Mouse (Mus musculus) right cerebral cortex, adult 2 months (tissue): ENCODE measurements around the gene Ficd.
"Not testable (repeated sequence)": the region's sequence is repeated elsewhere in the genome, so short reads cannot be mapped to it uniquely, and the experiment has no call there.

Source experiments
- DNase-seq, 2 experiments: peaks; one replicate each; pipeline ENCODE4 v3.0.0; 2021 to 2022; ENCODE audit warnings: low spot score in 2 of 2

Gene Ficd

DNA sequence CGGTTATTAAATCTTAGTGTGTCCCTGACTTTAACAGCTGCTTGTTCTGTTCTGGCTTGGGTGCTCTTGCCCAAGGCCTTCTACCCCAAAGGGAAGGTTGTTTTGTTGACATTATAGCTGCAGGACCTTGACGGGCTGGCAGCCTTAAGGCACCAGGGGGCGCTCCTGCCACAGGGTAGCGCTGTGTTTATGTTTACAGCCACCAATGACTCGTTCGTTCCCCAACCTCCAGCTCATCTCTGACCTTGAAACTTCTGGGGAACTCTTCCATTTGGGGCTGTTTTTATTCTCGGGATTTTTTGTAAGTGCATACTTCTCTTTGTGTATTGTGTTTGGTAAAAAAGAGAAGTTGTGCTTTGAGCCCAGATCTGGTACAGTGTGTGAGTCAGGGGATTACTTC lies 38.1 kb downstream of the Ficd start:
- DNase-seq = peak; percentile 91

DNA sequence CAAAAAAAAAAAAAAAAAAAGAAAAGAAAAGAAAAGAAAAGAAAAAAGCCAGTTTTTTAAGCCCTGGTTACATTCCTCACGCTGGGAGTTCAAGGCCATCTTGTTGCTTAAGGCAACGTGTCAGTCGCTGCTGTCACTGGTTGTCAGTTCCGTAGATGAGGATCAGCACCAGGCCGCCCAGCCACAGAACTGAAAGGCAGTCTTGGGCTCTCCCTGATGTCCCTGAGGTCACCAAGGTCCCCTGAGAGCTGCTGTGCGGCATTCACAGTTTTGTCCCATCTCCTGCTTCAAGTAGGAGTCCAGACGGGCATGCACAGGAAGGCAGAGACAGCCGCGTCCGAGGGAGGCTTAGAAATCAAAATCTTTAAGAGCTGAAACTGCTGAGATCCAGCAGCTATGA lies 40.0 kb downstream of the Ficd start:
- DNase-seq = no peak

DNA sequence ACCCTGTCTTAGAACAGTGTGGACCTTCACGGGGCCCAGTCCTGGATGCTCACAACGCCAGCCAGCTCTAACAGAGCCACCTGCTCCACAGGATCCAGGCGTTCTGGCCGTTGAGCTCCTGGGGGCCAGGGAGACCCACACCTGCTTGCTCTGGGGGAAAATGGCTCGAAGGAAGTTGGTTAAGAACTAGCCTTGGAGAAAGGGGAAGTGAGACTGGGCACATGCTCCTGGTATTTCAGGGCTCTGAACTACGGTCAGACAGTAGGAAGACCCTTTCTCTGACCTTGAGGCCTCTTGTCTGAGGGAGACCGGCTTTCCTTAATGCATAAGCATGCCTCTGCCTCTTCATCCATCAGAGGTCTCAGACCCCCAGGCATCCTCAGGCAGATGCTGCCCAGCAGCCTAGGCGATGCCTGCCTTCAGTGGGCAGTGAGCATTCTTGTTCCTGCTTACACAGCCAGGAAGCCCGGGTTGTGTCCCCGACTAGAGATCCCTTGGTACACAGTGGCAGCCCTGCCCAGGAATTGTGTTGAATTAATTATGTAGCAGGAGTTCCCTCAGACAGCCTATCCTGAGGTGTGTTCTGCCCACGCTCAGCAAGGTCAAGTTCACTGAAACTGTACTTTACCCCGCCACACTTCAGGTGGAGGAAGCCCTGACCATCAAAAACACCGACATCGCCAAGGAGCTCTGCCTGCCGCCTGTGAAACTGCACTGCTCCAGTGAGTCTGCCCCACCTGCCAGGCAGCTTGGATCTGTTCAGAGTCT lies 40.7 kb downstream of the Ficd start:
- no peak for DNase-seq

DNA sequence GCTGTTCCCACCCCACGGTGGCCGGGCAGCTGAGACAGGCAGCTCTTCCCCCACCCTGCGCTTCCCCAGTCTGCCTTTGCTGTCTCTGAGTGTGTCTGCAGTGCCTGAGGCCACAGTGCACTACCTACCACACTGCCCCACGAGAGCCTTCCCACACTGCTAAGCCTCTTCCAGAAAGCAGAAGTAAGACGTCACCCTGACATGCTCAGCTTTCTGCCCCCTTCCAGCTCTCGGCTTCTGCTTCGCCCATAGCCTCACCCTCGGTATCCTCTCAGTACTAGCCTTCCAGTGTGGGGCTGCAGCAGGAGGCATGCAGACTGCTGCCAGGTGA lies 41.3 kb downstream of the Ficd start:
- DNase-seq = no peak

DNA sequence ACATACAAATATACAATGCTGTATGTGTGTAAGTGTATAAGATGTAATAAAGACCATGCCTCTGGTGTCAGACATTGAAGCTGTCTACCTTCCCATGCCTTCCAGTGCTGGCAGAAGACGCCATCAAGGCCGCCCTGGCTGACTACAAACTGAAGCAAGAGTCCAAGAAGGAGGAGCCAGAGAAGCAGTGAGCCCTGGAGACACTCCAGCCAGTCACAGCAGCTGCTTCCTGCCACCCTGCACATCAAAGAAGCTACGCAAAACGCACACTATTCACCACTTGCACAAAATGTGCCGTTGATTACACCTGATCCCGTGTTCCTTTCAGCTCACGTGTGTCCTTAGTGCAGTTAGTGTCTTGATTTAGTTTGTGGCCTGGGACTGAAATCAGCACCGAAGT lies 42.1 kb downstream of the Ficd start:
- not testable (repeated sequence) for DNase-seq

DNA sequence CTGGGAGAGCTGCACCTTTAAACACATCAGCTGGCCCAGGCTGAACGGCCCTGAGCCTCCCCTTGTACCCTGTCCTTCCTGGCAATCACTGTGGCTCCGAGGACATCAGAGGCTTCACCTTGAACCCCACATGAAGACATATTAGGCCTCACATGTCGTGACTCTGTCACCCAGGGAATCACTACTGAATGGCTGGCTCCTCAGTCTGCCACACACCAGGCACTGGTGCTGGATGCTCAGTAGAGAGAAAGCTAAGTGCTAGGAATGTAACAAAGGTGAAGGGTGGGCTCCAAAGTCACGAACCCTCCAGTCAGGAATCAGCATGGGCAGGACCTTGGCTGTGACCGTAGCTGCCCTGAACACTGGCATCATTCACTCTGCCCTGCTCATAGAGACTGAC lies 44.0 kb downstream of the Ficd start:
- no peak for DNase-seq

DNA sequence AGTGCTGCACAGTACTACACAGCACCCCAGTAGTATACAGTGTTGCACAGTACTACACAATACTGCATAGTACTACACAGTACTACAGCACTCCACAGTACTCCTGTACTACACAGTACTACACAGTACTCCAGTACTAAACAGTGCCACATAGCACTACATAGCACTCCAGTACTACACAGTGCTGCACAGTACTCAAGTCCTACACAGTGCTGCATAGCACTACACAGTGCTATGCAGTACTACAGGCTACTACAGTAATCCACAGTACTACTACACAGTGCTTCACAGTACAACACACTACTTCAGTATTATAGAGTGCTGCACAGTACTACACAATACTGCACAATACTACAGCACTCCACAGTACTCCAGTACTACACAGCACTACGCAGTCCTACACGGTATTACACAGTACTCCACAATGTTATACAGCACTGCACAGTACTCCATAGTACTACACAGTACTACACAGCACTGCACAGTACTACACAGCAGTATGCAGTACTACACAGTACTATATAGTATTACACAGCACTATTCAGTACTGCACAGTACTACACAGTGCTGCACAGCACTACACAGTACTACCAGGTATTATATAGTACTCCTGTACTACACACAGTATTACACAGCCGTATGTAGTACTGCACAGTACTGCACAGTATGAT lies 44.6 kb downstream of the Ficd start:
- DNase-seq = no peak

DNA sequence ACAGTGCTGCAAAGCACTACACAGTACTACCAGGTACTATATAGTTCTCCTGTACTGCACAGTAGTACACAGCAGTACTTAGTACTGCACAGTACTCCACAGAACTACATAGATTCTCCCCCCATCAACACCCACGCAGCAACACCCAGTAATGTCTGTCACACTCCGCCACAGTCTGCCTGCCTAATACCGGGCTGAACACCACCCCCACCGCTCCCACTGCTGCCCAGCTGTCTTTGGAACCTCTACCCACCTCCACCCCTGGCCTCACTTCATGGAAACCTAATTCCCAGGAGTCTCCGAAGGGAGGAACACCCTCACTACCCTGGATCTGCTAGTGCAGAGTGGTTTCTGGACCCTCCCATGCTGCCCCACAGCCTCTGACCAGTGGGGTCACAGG lies 45.2 kb downstream of the Ficd start:
- peak in 1 of 2 experiments; percentile 41 for DNase-seq

DNA sequence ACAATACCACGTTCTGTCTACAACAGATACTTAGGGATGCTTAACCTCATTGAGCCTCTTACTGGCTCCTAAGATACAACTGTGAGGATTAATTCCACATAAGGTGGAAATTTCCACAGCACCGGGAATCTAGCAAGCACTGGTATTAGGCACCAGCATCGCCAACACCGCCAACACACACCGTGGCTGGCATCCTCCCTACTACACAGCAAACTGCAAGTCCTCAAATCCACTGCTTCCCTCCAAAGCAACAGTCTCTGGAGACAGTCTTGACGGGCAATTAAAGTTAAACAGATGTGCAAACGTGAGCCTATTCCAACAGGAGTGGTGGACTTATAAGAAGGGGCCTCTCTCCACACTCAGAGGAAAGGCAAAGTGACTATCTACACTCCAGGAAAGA lies 45.7 kb downstream of the Ficd start:
- DNase-seq = peak in 1 of 2 experiments; percentile 43

DNA sequence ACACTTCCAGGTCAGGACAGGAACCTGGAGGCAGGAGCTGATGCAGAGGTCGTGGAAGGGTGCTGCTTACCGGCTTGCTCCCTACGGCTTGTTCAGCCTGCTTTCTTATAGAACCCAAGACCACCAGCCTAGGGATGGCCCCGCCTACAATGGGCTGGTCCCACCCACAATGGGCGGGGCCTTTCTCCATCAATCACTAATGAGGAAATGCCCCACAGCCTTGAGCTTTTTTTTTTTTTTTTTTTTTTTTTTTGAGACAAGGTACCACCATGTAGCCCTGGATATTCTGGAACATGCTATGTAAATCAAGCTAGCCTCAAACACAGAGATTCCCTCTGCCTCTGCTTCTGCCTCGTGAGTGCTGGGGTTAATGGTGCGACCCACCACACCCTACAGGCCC lies 46.3 kb downstream of the Ficd start:
- DNase-seq = no peak

DNA sequence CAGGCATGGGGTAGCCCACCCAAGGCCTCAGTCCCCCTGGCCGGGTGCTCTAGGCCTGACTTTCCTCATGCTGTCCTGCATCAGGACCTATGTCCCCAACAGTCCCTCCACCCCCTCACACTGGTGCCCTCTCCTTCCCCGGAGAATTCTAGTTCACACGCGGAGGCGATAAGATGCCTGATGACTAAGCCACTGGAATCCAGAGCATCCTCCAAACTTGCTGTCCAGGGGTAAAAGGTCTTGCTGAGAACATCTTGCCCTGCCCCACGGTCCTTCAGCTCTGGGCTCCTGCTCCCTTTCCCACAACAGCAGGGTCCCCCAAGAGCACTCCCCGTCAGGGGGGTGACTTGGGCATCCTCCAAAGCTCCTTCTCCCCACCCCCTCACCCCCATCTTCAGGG lies 47.0 kb downstream of the Ficd start:
- no peak for DNase-seq

DNA sequence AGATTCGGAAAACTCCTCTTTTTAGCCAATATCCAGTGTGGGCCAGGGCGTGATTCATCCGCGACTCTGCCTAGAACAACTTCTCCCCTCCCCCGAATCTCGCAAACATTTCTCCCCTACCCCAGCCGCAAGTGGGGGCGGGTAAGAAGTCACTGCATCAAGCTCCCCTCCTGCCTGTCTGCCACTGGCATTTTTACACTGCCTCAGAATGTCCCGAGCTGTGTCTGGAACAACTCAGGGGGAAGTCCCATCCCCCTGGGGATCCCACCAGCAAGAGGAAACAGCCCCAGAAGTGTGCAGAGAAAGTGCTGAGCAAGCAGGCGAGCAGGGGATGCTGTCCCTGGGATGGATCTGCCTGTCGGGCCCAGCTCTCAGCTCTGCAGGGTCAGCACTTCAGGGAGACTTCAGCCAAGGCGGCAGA lies 48.0 kb downstream of the Ficd start:
- DNase-seq = peak; percentile 52 to 59

DNA sequence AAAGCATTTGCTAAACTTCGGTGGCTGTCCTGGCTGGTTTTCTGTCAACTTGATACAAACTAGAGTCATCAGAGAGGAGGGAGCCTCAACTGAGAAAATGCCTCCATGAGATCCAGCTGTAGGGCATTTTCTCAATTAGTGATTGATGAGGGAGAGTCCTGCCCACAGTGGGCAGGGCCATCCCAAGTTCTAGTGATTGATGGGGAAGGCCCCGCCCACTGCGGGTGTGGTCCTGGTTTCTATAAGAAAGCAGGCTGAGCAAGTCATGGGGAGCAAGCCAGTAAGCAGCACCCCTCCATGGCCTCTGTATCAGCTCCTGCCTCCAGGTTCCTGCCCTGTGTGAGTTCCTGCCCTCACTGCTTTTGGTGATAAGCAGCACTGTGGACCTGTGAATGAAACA lies 48.5 kb downstream of the Ficd start:
- DNase-seq = not testable (repeated sequence)

DNA sequence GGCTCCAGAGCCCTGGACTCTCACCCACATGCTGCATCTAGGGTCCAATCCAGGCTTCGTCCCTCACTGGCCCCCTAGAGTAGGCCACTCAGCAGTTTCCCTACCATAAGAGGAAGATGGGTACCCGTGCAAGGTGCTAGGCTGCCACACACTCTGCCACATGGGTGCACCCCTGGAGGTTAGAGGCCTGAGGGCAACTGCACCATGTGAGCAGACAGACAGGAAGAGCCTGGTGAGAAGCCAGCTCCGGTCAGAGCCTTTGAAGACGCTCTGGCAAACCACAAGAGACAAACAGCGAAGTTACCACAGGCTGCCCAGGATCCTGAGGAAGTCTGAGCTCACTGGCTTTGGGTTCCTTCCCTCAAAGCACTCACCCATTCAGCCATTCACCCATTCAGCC lies 51.4 kb downstream of the Ficd start:
- DNase-seq = no peak

DNA sequence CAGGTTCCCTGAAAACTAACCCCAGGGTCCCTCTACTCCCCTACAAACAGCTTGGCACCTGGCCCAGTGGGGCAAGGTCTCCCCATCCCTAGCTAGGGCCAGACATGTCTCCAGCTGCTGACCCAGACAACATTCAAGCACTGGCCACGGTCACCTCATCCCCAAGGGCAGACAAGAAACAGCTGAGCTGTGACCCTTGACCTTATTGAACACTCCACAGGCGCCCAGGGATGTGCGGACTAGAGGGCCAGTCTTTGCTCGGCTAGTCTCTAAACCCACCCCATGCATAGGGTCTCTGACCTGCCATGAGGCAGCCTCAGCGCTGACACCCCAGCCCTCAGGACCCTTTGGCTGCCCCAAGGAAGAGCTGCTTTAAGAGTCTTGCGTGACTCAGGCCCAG lies 53.0 kb downstream of the Ficd start:
- DNase-seq = no peak

DNA sequence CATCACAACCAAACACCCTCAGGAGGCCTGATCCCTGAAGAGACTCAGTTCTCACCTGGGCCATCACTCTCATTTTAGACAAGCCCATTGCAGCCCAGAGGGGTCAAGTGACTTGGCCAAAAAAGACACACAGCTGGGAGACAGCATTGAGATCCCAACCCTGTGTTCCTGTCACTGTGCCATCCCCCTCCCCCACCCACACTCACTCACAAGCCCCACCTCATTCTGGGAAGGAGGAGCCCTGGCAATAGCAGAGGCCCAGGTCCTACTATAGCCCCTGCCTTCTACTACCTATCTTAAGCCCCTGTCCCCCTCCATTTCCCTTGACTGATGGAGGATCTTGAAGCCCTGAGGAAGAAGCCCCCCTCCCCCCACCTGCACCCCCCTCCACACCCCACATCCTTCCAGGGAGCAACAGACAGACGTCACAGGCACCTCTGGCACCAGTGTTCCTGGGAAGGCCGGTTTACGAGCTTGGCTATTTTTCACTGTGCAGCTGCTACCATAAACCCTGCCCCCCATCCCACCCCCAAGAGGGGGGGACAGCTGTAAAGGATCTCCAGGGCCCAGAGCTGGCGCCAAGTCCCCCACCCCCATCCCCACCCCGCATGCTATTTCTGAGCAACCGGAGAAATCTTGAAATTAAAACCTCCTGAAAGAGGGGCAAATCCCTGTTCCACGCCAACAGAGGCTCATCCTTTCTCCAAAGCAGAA lies 53.6 kb downstream of the Ficd start:
- no peak for DNase-seq
